Mouse (Mus musculus) embryonic facial prominence, embryonic 15.5 days (tissue): ENCODE measurements around the gene Dicer1. TPM values are rescaled to one million over a fixed set of nuclear protein-coding genes. Genes with fewer than 3 reads are reported as not detected.

Experiments
- ATAC-seq: fragments of 200-750 bp; cut with Nextera tagmentation; 2 replicates; pipeline ENCODE4 v1.8.0; 2017; ENCODE audit warnings: low read depth, moderate TSS enrichment; ENCODE audit not compliant: insufficient number of reproducible peaks, low FRiP score, low TSS enrichment
- H3K27ac ChIP-seq: fragments of 300-500 bp; sonication (generic); replicated peaks from 2 replicates; pipeline ENCODE4 v1.5.1; 2015; ENCODE audit warnings: mild to moderate bottlenecking, inconsistent platforms
- H3K27me3 ChIP-seq: fragments of 300-500 bp; sonication (generic); 2 replicates; pipeline ENCODE4 v1.6.1; 2015; ENCODE audit warnings: inconsistent platforms
- H3K36me3 ChIP-seq: fragments of 300-500 bp; sonication (generic); 2 replicates; pipeline ENCODE4 v1.6.1; 2015; ENCODE audit warnings: mild to moderate bottlenecking, inconsistent platforms
- H3K4me1 ChIP-seq: fragments of 300-500 bp; sonication (generic); 2 replicates; pipeline ENCODE4 v1.6.1; 2015; ENCODE audit warnings: inconsistent platforms
- H3K4me2 ChIP-seq: fragments of 300-500 bp; sonication (generic); replicated peaks from 2 replicates; pipeline ENCODE4 v1.6.1; 2015; ENCODE audit warnings: mild to moderate bottlenecking, inconsistent platforms
- H3K4me3 ChIP-seq: fragments of 300-500 bp; sonication (generic); replicated peaks from 2 replicates; pipeline ENCODE4 v1.5.1; 2015; ENCODE audit warnings: mild to moderate bottlenecking, inconsistent platforms
- H3K9ac ChIP-seq: fragments of 300-500 bp; sonication (generic); 2 replicates; pipeline ENCODE4 v1.6.1; 2015; ENCODE audit warnings: inconsistent platforms
- H3K9me3 ChIP-seq: fragments of 300-500 bp; sonication (generic); replicated peaks from 2 replicates; pipeline ENCODE4 v1.6.1; 2016; ENCODE audit warnings: inconsistent platforms
- WGBS: fragments of 180-500 bp; shearing (Covaris S2); methylation state at CpG from one replicate; pipeline ENCODE4 v1.1.7; 2015; 5-methylcytosine and 5-hydroxymethylcytosine counted together
- polyA plus RNA-seq: library from polyadenylated mRNA; unstranded; fragments of >200 nt; fragmentation: Nextera tagmentation; extraction: Ambion mirVana; gene quantifications from 2 replicates; pipeline ENCODE4 v1.2.1, GENCODE M21; 2015

Dicer1 gene
- polyA plus RNA-seq, 1 experiment from 2014 or later = 32.8 TPM

GRCm38 (mm10) chr12:104765761-104766160, 14.0 kb upstream of the Dicer1 start:
- 84% methylated on average over 7 of the region's 7 CpGs for WGBS
- no peak for ATAC-seq
- Histone ChIP-seq H3K27ac (no peak overlapping the region), H3K27me3 (no peaks in the 10 kb centered on the region), H3K4me2 (no peak overlapping the region), H3K9ac (no peak overlapping the region), H3K4me1 (0 out of 2 replicates have a peak, but pooled peaks cover 6% of the 10 kb centered on the region), H3K36me3 (no peaks in the 10 kb centered on the region), H3K9me3 (no peaks in the 10 kb centered on the region), H3K4me3 (no peak overlapping the region)

- Histone ChIP-seq H3K36me3 (no peaks in the 10 kb centered on the region), H3K4me2 (no peak overlapping the region), H3K9me3 (no peaks in the 10 kb centered on the region), H3K9ac (no peak overlapping the region), H3K27me3 (no peaks in the 10 kb centered on the region), H3K27ac (no peak overlapping the region), H3K4me1 (0 out of 2 replicates have a peak, but pooled peaks cover 6% of the 10 kb centered on the region), H3K4me3 (no peak overlapping the region)
- 72% methylated on average over 5 of the region's 5 CpGs for WGBS
- ATAC-seq = no peak
Observed at GRCm38 (mm10) chr12:104765116-104765515, 13.4 kb upstream of the Dicer1 start.

GRCm38 (mm10) chr12:104763918-104764317, 12.2 kb upstream of the Dicer1 start:
- Histone ChIP-seq H3K27ac (no peak overlapping the region), H3K4me2 (no peak overlapping the region), H3K9ac (no peak overlapping the region), H3K4me1 (0 out of 2 replicates have a peak, but pooled peaks cover 6% of the 10 kb centered on the region), H3K4me3 (no peak overlapping the region), H3K9me3 (no peaks in the 10 kb centered on the region), H3K27me3 (no peaks in the 10 kb centered on the region), H3K36me3 (no peaks in the 10 kb centered on the region)
- no peak for ATAC-seq
- WGBS = 56% methylated on average over 6 of the region's 6 CpGs

- no peak overlapping the region for H3K9ac ChIP-seq
- H3K4me3 ChIP-seq = no peak overlapping the region
- no peaks in the 10 kb centered on the region for H3K4me1 ChIP-seq
- ATAC-seq = no peak
- 83% methylated on average over 8 of the region's 8 CpGs for WGBS
- no peak overlapping the region for H3K4me2 ChIP-seq
- H3K9me3 ChIP-seq = no peaks in the 10 kb centered on the region
- H3K36me3 ChIP-seq = no peaks in the 10 kb centered on the region
- H3K27ac ChIP-seq = no peak overlapping the region
- H3K27me3 ChIP-seq = no peaks in the 10 kb centered on the region
Observed at GRCm38 (mm10) chr12:104761411-104761810, 9.7 kb upstream of the Dicer1 start.

GRCm38 (mm10) chr12:104758066-104758465, 6.3 kb upstream of the Dicer1 start:
- Histone ChIP-seq H3K36me3 (no peaks in the 10 kb centered on the region), H3K9ac (no peak overlapping the region), H3K27ac (no peak overlapping the region), H3K4me3 (no peak overlapping the region), H3K4me2 (no peak overlapping the region), H3K27me3 (no peaks in the 10 kb centered on the region), H3K4me1 (peaks cover 3% of the 10 kb centered on the region; the same call in 1 of the 2 replicates), H3K9me3 (no peaks in the 10 kb centered on the region)
- no peak for ATAC-seq
- WGBS = 83% methylated on average over 7 of the region's 7 CpGs

- Histone ChIP-seq H3K4me2 (no peak overlapping the region), H3K9ac (no peak overlapping the region), H3K4me1 (peaks cover 30% of the 10 kb centered on the region), H3K9me3 (no peaks in the 10 kb centered on the region), H3K27me3 (no peaks in the 10 kb centered on the region), H3K36me3 (no peaks in the 10 kb centered on the region), H3K27ac (no peak overlapping the region), H3K4me3 (no peak overlapping the region)
- no peak for ATAC-seq
- 64% methylated on average over 4 of the region's 4 CpGs for WGBS
Observed at GRCm38 (mm10) chr12:104753686-104754085, 1.9 kb upstream of the Dicer1 start.

GRCm38 (mm10) chr12:104751331-104751813, 380 bp downstream of the Dicer1 start:
- ATAC-seq = peak; percentile 44; the same call in 1 of the 2 replicates
- H3K27me3 ChIP-seq = no peaks in the 10 kb centered on the region
- H3K9me3 ChIP-seq = no peaks in the 10 kb centered on the region
- H3K27ac ChIP-seq = peak overlapping the region; percentile 94
- H3K9ac ChIP-seq = peak overlapping the region; percentile 78
- peak overlapping the region; percentile 69 for H3K4me3 ChIP-seq
- H3K4me1 ChIP-seq = peaks cover 34% of the 10 kb centered on the region
- WGBS = under 1% methylated on average over 46 of the region's 52 CpGs
- H3K4me2 ChIP-seq = peak overlapping the region; percentile 86
- peaks cover 2% of the 10 kb centered on the region; the same call in 1 of the 2 replicates for H3K36me3 ChIP-seq

GRCm38 (mm10) chr12:104748946-104749345, 2.8 kb downstream of the Dicer1 start:
- H3K4me1 ChIP-seq = peaks cover 34% of the 10 kb centered on the region
- ATAC-seq = no peak
- no peak overlapping the region for H3K4me3 ChIP-seq
- no peaks in the 10 kb centered on the region for H3K27me3 ChIP-seq
- no peak overlapping the region for H3K27ac ChIP-seq
- no peaks in the 10 kb centered on the region for H3K9me3 ChIP-seq
- peaks cover 2% of the 10 kb centered on the region; the same call in 1 of the 2 replicates for H3K36me3 ChIP-seq
- no peak overlapping the region for H3K9ac ChIP-seq
- no peak overlapping the region for H3K4me2 ChIP-seq
- WGBS = 72% methylated on average over 2 of the region's 2 CpGs

- Histone ChIP-seq H3K9ac (no peak overlapping the region), H3K4me1 (peaks cover 36% of the 10 kb centered on the region), H3K27ac (no peak overlapping the region), H3K27me3 (no peaks in the 10 kb centered on the region), H3K36me3 (peaks cover 2% of the 10 kb centered on the region; the same call in 1 of the 2 replicates), H3K4me3 (no peak overlapping the region), H3K9me3 (no peaks in the 10 kb centered on the region), H3K4me2 (no peak overlapping the region)
- ATAC-seq = no peak
- WGBS = 91% methylated on average over 5 of the region's 5 CpGs
Observed at GRCm38 (mm10) chr12:104747252-104747651, 4.5 kb downstream of the Dicer1 start.

GRCm38 (mm10) chr12:104746601-104747000, 5.2 kb downstream of the Dicer1 start:
- Histone ChIP-seq H3K4me2 (no peak overlapping the region), H3K4me1 (peaks cover 40% of the 10 kb centered on the region), H3K27ac (no peak overlapping the region), H3K27me3 (no peaks in the 10 kb centered on the region), H3K4me3 (no peak overlapping the region), H3K9ac (no peak overlapping the region), H3K9me3 (no peaks in the 10 kb centered on the region), H3K36me3 (peaks cover 2% of the 10 kb centered on the region; the same call in 1 of the 2 replicates)
- no peak for ATAC-seq
- WGBS = 85% methylated on average over 2 of the region's 2 CpGs

- WGBS = 55% methylated on average over 4 of the region's 4 CpGs
Observed at GRCm38 (mm10) chr12:104743687-104744086, 8.1 kb downstream of the Dicer1 start.

GRCm38 (mm10) chr12:104742247-104742646, 9.5 kb downstream of the Dicer1 start:
- no peak overlapping the region; the same call in 1 of the 2 replicates for H3K27ac ChIP-seq
- H3K9ac ChIP-seq = no peak overlapping the region
- ATAC-seq = no peak
- H3K4me1 ChIP-seq = peaks cover 24% of the 10 kb centered on the region
- H3K4me3 ChIP-seq = no peak overlapping the region
- no peaks in the 10 kb centered on the region for H3K27me3 ChIP-seq
- H3K9me3 ChIP-seq = no peaks in the 10 kb centered on the region
- H3K4me2 ChIP-seq = no peak overlapping the region
- H3K36me3 ChIP-seq = peaks cover 8% of the 10 kb centered on the region
- 73% methylated on average over 6 of the region's 6 CpGs for WGBS

More at GRCm38 (mm10) chr12:104743687-104744086, 8.1 kb downstream of the Dicer1 start:
- ATAC-seq = no peak
- no peak overlapping the region for H3K27ac ChIP-seq
- H3K36me3 ChIP-seq = peaks cover 2% of the 10 kb centered on the region; the same call in 1 of the 2 replicates
- H3K4me2 ChIP-seq = no peak overlapping the region
- H3K4me3 ChIP-seq = no peak overlapping the region
- no peaks in the 10 kb centered on the region for H3K9me3 ChIP-seq
- H3K27me3 ChIP-seq = no peaks in the 10 kb centered on the region
- no peak overlapping the region for H3K9ac ChIP-seq
- H3K4me1 ChIP-seq = peaks cover 25% of the 10 kb centered on the region
